Mouse (Mus musculus): ENCODE measurements at regions not wholly inside any gene's neighbourhood (a gene's known extent, or its start where the extent isn't known, plus 50 kb on each side); places are given as distances from the start of the nearest gene placed in this dataset.
"Not testable (repeated sequence)": the region's sequence is repeated elsewhere in the genome, so short reads cannot be mapped to it uniquely, and the experiment has no call there.

DNA sequence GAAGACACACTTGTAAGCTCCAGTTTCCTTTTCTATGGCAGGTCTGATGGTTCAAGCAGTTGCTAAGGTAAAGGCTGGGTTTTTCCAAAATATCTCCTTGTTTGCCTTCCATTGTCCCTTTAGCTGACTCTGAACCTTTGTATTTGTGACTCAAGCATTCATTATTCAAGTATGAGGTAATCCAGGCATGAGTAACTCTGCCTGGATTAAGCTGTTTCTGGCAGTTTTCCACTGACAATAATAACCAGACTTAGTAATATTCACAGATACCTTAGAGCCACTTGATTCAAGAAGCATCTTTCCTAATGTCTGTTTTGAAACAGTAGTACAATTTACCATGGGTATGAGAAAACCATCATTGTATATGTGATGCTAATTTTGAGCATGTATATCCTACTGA, 805.6 kb downstream of the Trib2 start:
- no peak overlapping the region for H3K27ac ChIP-seq (ENCODE audit: insufficient read depth, low read depth, low read length, poor library complexity, severe bottlenecking)
- in situ Hi-C loops (cut with MboI; ENCODE audit: low sequenced_read_pairs in 2 of 2, unreplicated experiment in 2 of 2), result no loop called here
- H3K36me3 ChIP-seq (ENCODE audit: control insufficient read depth, insufficient read depth, low read length, poor library complexity, severe bottlenecking), result no peaks in the 10 kb centered on the region
- H3K4me3 ChIP-seq (ENCODE audit: insufficient read depth in 1 of 2, low read depth in 1 of 2, low read length in 2 of 2, poor library complexity in 1 of 2, severe bottlenecking in 1 of 2), result no peak overlapping the region
- H3K9ac ChIP-seq (ENCODE audit: insufficient read depth, low read depth, low read length, poor library complexity, severe bottlenecking), result no peak overlapping the region
- no peaks in the 10 kb centered on the region for H3K9me3 ChIP-seq (ENCODE audit: control insufficient read depth, insufficient read depth, low read depth, low read length)
- no peak for TF ChIP-seq ZC3H11A (IDR thresholded peaks at IDR 0.05; ENCODE audit: borderline replicate concordance, low read depth, low read length)
- TF ChIP-seq ZNF384 (IDR thresholded peaks at IDR 0.05; ENCODE audit: low read depth, low read length), result no peak
- H3K4me1 ChIP-seq (ENCODE audit: control insufficient read depth in 2 of 2, insufficient read depth in 2 of 2, low read length in 2 of 2, poor library complexity in 1 of 2), result no peaks in the 10 kb centered on the region
- no peak for DNase-seq (ENCODE audit: low read depth, low spot score)

GRCm38 (mm10) chr12:15002401-15002800, 814.3 kb downstream of the Trib2 start:
- in situ Hi-C loops (cut with MboI; ENCODE audit: low sequenced_read_pairs in 2 of 2, unreplicated experiment in 2 of 2); H3K9me3 ChIP-seq (ENCODE audit: control insufficient read depth, insufficient read depth, low read depth, low read length); H3K4me3 ChIP-seq (ENCODE audit: insufficient read depth in 1 of 2, low read depth in 1 of 2, low read length in 2 of 2, poor library complexity in 1 of 2, severe bottlenecking in 1 of 2); H3K9ac ChIP-seq (ENCODE audit: insufficient read depth, low read depth, low read length, poor library complexity, severe bottlenecking); H3K4me1 ChIP-seq (ENCODE audit: control insufficient read depth in 2 of 2, insufficient read depth in 2 of 2, low read length in 2 of 2, poor library complexity in 1 of 2); H3K27ac ChIP-seq (ENCODE audit: insufficient read depth, low read depth, low read length, poor library complexity, severe bottlenecking); DNase-seq (ENCODE audit: low read depth, low spot score); H3K36me3 ChIP-seq (ENCODE audit: control insufficient read depth, insufficient read depth, low read length, poor library complexity, severe bottlenecking): not testable (repeated sequence)
- TF ChIP-seq MAFK (IDR thresholded peaks at IDR 0.05; ENCODE audit: insufficient read depth, low read depth, low read length), result 0 out of 2 replicates have a peak, but pooled peaks have one; percentile 41
